Mouse (Mus musculus) liver, embryonic 14.5 days (tissue): ENCODE data around the gene Scyl1. TPM values are rescaled to one million over a fixed set of nuclear protein-coding genes. Genes with fewer than 3 reads are reported as not detected.

Experiments used
- ATAC-seq: fragments of 200-750 bp; cut with Nextera tagmentation; 2 replicates; pipeline ENCODE4 v1.8.0; 2017; ENCODE audit warnings: moderate number of reproducible peaks, mild to moderate bottlenecking, moderate library complexity; ENCODE audit not compliant: insufficient read depth
- DNase-seq, 3 experiments: peaks; one replicate each; pipeline ENCODE4 v3.0.0-alpha.2; 2012 to 2013; ENCODE audit warnings: low read depth in 3 of 3, low spot score in 3 of 3
- H3K27ac ChIP-seq: fragments of 300-500 bp; sonication (generic); 2 replicates; pipeline ENCODE4 v1.5.1; 2014; ENCODE audit warnings: moderate library complexity, mild to moderate bottlenecking, control low read depth, inconsistent platforms
- H3K27me3 ChIP-seq: fragments of 300-500 bp; sonication (generic); 2 replicates; pipeline ENCODE4 v1.6.1; 2014; ENCODE audit warnings: mild to moderate bottlenecking, low read length, moderate library complexity; ENCODE audit not compliant: control insufficient read depth, insufficient read depth
- H3K36me3 ChIP-seq: fragments of 300-500 bp; sonication (generic); replicated peaks from 2 replicates; pipeline ENCODE4 v1.6.1; 2014; ENCODE audit warnings: low read depth; ENCODE audit not compliant: control insufficient read depth, insufficient read depth
- H3K4me1 ChIP-seq, 2 experiments: fragments of 200-500 bp in 1 of 2; fragments of 300-500 bp in 1 of 2; sonication (generic) in 1 of 2; replicated peaks; 2 replicates each; pipeline ENCODE4 v1.6.1; 2012 to 2014; ENCODE audit warnings: antibody characterized with exemption in 1 of 2, inconsistent platforms in 1 of 2, low read length in 1 of 2; ENCODE audit not compliant: control insufficient read depth in 2 of 2, insufficient read depth in 2 of 2
- H3K4me2 ChIP-seq: fragments of 300-500 bp; sonication (generic); 2 replicates; pipeline ENCODE4 v1.6.1; 2014; ENCODE audit warnings: low read depth, mild to moderate bottlenecking, control low read depth, moderate library complexity
- H3K4me3 ChIP-seq, 2 experiments: fragments of 200-500 bp in 1 of 2; fragments of 300-500 bp in 1 of 2; sonication (generic) in 1 of 2; 2 replicates each; pipeline ENCODE4 v1.5.1; 2012 to 2014; ENCODE audit warnings: low read depth in 2 of 2, low read length in 2 of 2, mild to moderate bottlenecking in 2 of 2, control low read depth in 1 of 2, inconsistent platforms in 1 of 2, moderate library complexity in 1 of 2; ENCODE audit not compliant: insufficient read depth in 1 of 2
- H3K9ac ChIP-seq: fragments of 300-500 bp; sonication (generic); replicated peaks from 2 replicates; pipeline ENCODE4 v1.6.1; 2014; ENCODE audit warnings: mild to moderate bottlenecking, control low read depth, moderate library complexity
- H3K9me3 ChIP-seq: fragments of 300-500 bp; sonication (generic); 2 replicates; pipeline ENCODE4 v1.6.1; 2016; ENCODE audit warnings: low read length, mixed read lengths; ENCODE audit not compliant: control insufficient read depth
- CTCF ChIP-seq: IDR thresholded peaks from 2 replicates; pipeline ENCODE4 v1.5.1; 2016; ENCODE audit warnings: antibody characterized with exemption, low read depth, control low read depth
- EP300 ChIP-seq: IDR thresholded peaks from 2 replicates; pipeline ENCODE4 v1.6.1; 2016; ENCODE audit warnings: antibody characterized with exemption, low read depth
- WGBS: fragments of 180-500 bp; shearing (Covaris S2); extraction: QIAGEN DNeasy Blood & Tissue Kit; methylation state at CpG from one replicate; pipeline ENCODE4 v1.1.7; 2014; ENCODE audit not compliant: insufficient replicate concordance; 5-methylcytosine and 5-hydroxymethylcytosine counted together
- polyA plus RNA-seq, 2 experiments: library from polyadenylated mRNA; depleted of rRNA in 1 of 2; stranded (reverse) in 1 of 2; unstranded in 1 of 2; fragments of >200 nt; fragmentation: Nextera tagmentation in 1 of 2; extraction: Ambion mirVana in 1 of 2; gene quantifications; 2 replicates each; pipeline versions ENCODE4 v1.2.1 to v1.2.3; 2012 to 2014

The Scyl1 gene
- polyA plus RNA-seq, 2 experiments, result 15.8 to 27.1 TPM

DNA sequence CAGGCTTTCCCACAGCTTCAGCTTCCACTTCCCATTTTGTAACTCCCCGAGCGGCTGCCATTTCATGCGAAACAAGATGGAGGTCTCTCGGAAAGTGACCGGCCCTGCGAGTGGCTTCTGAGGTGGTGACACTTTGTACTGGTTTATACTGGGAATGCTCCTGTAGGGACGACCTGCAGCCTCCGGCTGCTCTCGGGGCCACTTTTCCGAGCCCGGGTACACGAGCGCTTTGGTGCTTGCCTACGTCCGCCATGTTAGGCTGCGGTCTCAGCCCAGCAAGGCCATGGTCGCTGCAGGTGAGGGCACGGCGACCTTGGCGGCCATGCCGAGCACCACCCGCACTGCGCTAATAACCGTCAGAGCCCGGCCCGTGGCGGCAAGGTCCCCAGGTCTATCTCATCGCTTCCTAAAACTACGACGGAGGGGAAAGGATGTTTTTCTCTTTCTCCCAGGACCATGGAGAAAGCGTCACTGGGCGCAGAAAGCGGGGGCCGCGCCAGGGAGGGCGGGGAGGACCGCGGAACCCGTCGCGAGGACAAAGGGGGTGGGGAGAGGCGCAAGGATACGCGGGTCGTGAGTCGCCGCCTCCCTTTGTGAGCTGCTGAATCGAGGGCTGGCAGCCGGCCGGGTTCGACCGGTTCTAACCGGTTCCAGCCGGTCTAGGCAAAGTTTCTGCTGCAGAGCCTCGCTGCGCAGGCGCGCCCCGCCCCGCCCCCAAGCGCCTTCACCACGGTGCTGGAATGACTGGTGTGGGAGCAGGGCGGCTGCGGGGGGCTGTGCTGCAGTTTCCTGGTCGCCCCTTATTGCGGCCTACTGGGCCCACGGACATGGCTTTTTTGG, 32.0 kb upstream of the Scyl1 start:
- Histone ChIP-seq H3K36me3 (peaks cover 17% of the 10 kb centered on the region), H3K4me1 (peaks cover 37 to 39% of the 10 kb centered on the region in 2 experiments), H3K27ac (peak overlapping the region; percentile 98), H3K9me3 (no peaks in the 10 kb centered on the region), H3K9ac (peak overlapping the region; percentile 95), H3K4me3 (peak overlapping the region; percentile 73 to 97), H3K27me3 (no peaks in the 10 kb centered on the region), H3K4me2 (peak overlapping the region; percentile 95)
- WGBS, result under 1% methylated on average over 64 of the region's 67 CpGs
- ATAC-seq (peak; percentile 86), DNase-seq (peak; percentile 95 to 98 (median 95))
- no peak for TF ChIP-seq CTCF
- TF ChIP-seq EP300, result peak; percentile 95

- H3K4me2 ChIP-seq, result peak overlapping the region; percentile 95
- H3K27ac ChIP-seq, result peak overlapping the region; percentile 98
- no peaks in the 10 kb centered on the region for H3K27me3 ChIP-seq
- peak overlapping the region; percentile 95 for H3K9ac ChIP-seq
- DNase-seq, result no peak
- H3K4me1 ChIP-seq, result peaks cover 40 to 43% of the 10 kb centered on the region in 2 experiments
- H3K9me3 ChIP-seq, result no peaks in the 10 kb centered on the region
- peaks cover 23% of the 10 kb centered on the region for H3K36me3 ChIP-seq
- no peak for ATAC-seq
- H3K4me3 ChIP-seq, result peak overlapping the region; percentile 73 to 97
- 0% methylated on average over 4 of the region's 4 CpGs for WGBS
- no peak for TF ChIP-seq CTCF
- TF ChIP-seq EP300, result peak; percentile 9
These were observed 31.5 kb upstream of the Scyl1 start for GRCm38 (mm10) chr19:5802787-5803040.

DNA sequence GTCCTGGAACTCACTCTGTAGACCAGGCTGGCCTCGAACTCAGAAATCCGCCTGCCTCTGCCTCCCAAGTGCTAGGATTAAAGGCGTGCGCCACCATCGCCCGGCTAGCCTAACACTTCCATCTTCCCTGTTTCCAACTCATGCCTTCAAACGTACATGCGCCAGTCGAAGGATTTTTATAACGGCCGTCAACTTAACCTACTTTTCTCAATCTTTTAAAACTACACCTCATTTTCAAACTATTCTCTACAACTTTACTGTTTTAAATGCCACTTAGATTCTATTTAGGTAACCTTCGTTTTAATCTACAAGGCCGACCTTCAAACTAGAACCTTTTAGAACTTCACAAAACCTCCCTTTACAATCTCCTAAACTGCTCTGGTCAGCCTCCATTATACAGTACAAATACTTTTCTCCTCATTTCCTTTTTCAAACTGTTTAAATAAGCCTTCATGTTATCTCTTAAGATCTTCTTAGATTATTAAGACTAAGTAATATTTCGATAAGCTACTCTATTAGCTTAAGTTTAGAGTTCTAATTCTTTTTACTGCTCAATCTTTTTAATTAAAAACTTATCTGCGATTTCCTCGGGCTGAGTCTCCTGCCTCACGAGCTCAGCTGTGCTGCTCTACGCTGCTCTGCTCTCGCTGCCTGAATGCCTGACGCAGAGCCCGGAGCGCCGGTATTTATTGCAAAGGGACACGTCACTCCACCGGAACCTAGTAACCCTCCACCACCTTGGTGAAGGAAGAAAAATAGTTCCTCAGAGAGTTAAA, 31.0 kb upstream of the Scyl1 start:
- ATAC-seq (peak; percentile 27; the same call in 1 of the 2 replicates), DNase-seq (peak; percentile 89 to 91 (median 90))
- Histone ChIP-seq H3K9ac (peak overlapping the region; percentile 95), H3K4me1 (peaks cover 43 to 46% of the 10 kb centered on the region in 2 experiments), H3K4me3 (peak overlapping the region; percentile 73 to 97), H3K27me3 (no peaks in the 10 kb centered on the region), H3K36me3 (peaks cover 28% of the 10 kb centered on the region), H3K4me2 (peak overlapping the region; percentile 95), H3K9me3 (no peaks in the 10 kb centered on the region), H3K27ac (peak overlapping the region; percentile 98)
- TF ChIP-seq EP300 (peak; percentile 80), CTCF (no peak)
- WGBS, result under 1% methylated on average over 25 of the region's 25 CpGs

GRCm38 (mm10) chr19:5801432-5801964, 30.3 kb upstream of the Scyl1 start:
- H3K4me2 ChIP-seq, result peak overlapping the region; percentile 95
- no peaks in the 10 kb centered on the region for H3K9me3 ChIP-seq
- no peak for DNase-seq
- H3K27ac ChIP-seq, result peak overlapping the region; percentile 98
- peak overlapping the region; percentile 73 to 97 for H3K4me3 ChIP-seq
- no peak for ATAC-seq
- no peaks in the 10 kb centered on the region for H3K27me3 ChIP-seq
- peaks cover 35% of the 10 kb centered on the region for H3K36me3 ChIP-seq
- peak; percentile 26; the same call in 1 of the 2 replicates for TF ChIP-seq EP300
- TF ChIP-seq CTCF, result no peak
- H3K9ac ChIP-seq, result peak overlapping the region; percentile 95
- 2% methylated on average over 3 of the region's 3 CpGs for WGBS
- peaks cover 40 to 41% of the 10 kb centered on the region in 2 experiments for H3K4me1 ChIP-seq
